Mouse (Mus musculus): ENCODE measurements around the gene Sipa1l3.

- no peak for TF ChIP-seq POLR2A (IDR thresholded peaks at IDR 0.05; ENCODE audit: insufficient read length, low read depth)
- no peak for TF ChIP-seq SRF (IDR thresholded peaks at IDR 0.05; ENCODE audit: control insufficient read depth, insufficient read length, low read depth)
These were observed 209.2 kb downstream of the Sipa1l3 start for GRCm38 (mm10) chr7:29309221-29309721.
